Mouse (Mus musculus) intestine, embryonic 14.5 days (tissue): ENCODE measurements around the gene Trim2. TPM values are rescaled to one million over a fixed set of nuclear protein-coding genes. Genes with fewer than 3 reads are reported as not detected.

Experiments used
- ATAC-seq: fragments of 200-750 bp; cut with Nextera tagmentation; replicated peaks from 2 replicates; pipeline ENCODE4 v1.8.0; 2017; ENCODE audit warnings: low read depth, moderate number of reproducible peaks, moderate TSS enrichment, moderate library complexity; ENCODE audit not compliant: low FRiP score, low TSS enrichment
- DNase-seq: peaks from one replicate; pipeline ENCODE4 v3.0.0-alpha.2; 2018; ENCODE audit warnings: low spot score
- H3K27ac ChIP-seq: fragments of 300-500 bp; sonication (generic); 2 replicates; pipeline ENCODE4 v1.5.1; 2014; ENCODE audit warnings: low read depth, mild to moderate bottlenecking, control low read depth
- H3K27me3 ChIP-seq: fragments of 300-500 bp; sonication (generic); replicated peaks from 2 replicates; pipeline ENCODE4 v1.6.1; 2014; ENCODE audit warnings: low read length, control low read depth; ENCODE audit not compliant: control insufficient read depth, insufficient read depth
- H3K36me3 ChIP-seq: fragments of 300-500 bp; sonication (generic); 2 replicates; pipeline ENCODE4 v1.6.1; 2014; ENCODE audit warnings: low read length, control low read depth; ENCODE audit not compliant: control insufficient read depth, insufficient read depth
- H3K4me1 ChIP-seq: fragments of 300-500 bp; sonication (generic); replicated peaks from 2 replicates; pipeline ENCODE4 v1.6.1; 2014; ENCODE audit warnings: low read length, control low read depth, mixed read lengths; ENCODE audit not compliant: control insufficient read depth, insufficient read depth
- H3K4me2 ChIP-seq: fragments of 300-500 bp; sonication (generic); 2 replicates; pipeline ENCODE4 v1.6.1; 2014; ENCODE audit warnings: low read length
- H3K4me3 ChIP-seq: fragments of 300-500 bp; sonication (generic); 2 replicates; pipeline ENCODE4 v1.5.1; 2014; ENCODE audit warnings: low read depth, low read length, control low read depth, mixed read lengths
- H3K9ac ChIP-seq: fragments of 300-500 bp; sonication (generic); 2 replicates; pipeline ENCODE4 v1.6.1; 2014; ENCODE audit warnings: mild to moderate bottlenecking, low read length
- H3K9me3 ChIP-seq: fragments of 300-500 bp; sonication (generic); 2 replicates; pipeline ENCODE4 v1.6.1; 2016; ENCODE audit warnings: low read length, control low read depth; ENCODE audit not compliant: control insufficient read depth
- WGBS: fragments of 180-500 bp; shearing (Covaris S2); extraction: QIAGEN DNeasy Blood & Tissue Kit; methylation state at CpG from one replicate; pipeline ENCODE4 v1.1.7; 2014; 5-methylcytosine and 5-hydroxymethylcytosine counted together
- polyA plus RNA-seq: library from polyadenylated mRNA; unstranded; fragments of >200 nt; fragmentation: Nextera tagmentation; extraction: Ambion mirVana; gene quantifications from 2 replicates; pipeline ENCODE4 v1.2.1, GENCODE M21; 2014

The Trim2 gene
- polyA plus RNA-seq, 1 experiment from 2014 or later, result 58.1 TPM

DNA sequence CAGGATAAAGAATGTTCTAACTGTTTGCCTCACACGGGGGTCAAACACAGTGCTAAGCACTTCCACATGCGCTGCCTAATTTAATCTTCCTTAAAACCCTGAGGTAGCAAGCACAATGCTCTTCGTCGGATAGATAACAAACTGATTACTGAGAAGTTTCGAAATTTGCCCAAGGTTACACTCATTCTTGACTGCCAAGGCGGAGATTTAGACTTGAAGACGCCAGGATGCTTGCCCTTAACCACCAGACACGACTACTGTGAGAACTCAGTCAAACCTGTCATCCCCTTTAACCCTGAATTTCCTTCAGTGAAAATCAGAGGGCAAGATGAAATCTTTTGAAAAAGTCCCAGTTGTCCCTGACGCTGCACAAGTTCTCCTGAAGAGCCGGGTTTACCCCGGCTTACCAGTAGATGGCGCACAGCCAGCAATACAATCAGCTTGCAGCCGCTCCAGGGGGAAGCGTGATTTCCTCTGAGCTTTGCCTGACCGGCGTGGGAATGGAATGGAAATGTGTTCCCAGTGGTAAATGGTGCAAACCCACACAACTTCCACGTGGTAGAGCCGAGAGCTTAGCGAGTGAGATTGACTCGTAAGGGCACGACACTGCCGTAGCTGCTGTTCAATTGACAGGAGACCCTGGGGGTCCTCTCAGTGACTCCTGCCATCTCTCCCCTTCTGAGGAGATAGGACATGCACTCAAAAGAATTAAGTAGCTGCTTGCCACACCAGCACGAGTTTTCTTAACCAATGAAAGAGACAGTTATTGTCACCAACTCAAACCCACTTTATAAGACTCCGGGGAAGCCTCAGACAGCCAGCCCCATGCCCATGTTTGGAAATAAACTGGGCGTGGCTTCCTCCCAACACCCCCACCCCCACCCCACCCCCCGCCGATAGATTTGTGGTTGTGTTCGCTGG is 38.3 kb upstream of the Trim2 start:
- Histone ChIP-seq H3K27ac (peak overlapping the region; percentile 40; the same call in 1 of the 2 replicates), H3K9ac (no peak overlapping the region), H3K4me1 (peaks cover 15% of the 10 kb centered on the region; the same call in 1 of the 2 replicates), H3K9me3 (no peaks in the 10 kb centered on the region), H3K36me3 (no peaks in the 10 kb centered on the region), H3K27me3 (0 out of 2 replicates have a peak, but pooled peaks cover 2% of the 10 kb centered on the region), H3K4me3 (peak overlapping the region; percentile 27), H3K4me2 (peak overlapping the region; percentile 66)
- ATAC-seq, result peak; percentile 57
- WGBS, result 10% methylated on average over 28 of the region's 28 CpGs
- peak; percentile 88 for DNase-seq

DNA sequence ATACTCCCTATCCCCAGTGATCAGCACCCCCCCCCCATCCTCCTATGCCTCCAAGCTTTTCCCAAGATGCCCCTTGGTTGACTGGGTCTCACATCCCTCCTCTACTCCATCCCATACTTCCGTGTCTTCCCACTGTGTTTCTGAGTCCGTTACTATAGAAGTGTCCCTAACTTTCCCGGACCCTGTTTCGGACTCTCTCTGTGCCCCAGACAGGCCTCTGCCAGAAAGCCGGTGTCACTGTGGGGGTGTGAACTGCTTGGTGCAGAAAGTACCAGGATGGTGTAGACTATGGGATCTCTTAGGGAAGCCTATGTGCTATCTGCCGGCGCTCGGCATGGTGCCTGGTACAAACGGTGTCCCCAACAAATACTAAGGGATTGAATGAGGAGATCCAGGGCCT is 36.4 kb upstream of the Trim2 start:
- no peak overlapping the region for H3K4me3 ChIP-seq
- no peak overlapping the region for H3K27ac ChIP-seq
- H3K9me3 ChIP-seq, result no peaks in the 10 kb centered on the region
- H3K9ac ChIP-seq, result no peak overlapping the region
- 0 out of 2 replicates have a peak, but pooled peaks cover 2% of the 10 kb centered on the region for H3K27me3 ChIP-seq
- ATAC-seq (no peak), DNase-seq (no peak)
- H3K36me3 ChIP-seq, result no peaks in the 10 kb centered on the region
- no peak overlapping the region for H3K4me2 ChIP-seq
- 91% methylated on average over 9 of the region's 9 CpGs for WGBS
- H3K4me1 ChIP-seq, result peaks cover 15% of the 10 kb centered on the region; the same call in 1 of the 2 replicates

DNA sequence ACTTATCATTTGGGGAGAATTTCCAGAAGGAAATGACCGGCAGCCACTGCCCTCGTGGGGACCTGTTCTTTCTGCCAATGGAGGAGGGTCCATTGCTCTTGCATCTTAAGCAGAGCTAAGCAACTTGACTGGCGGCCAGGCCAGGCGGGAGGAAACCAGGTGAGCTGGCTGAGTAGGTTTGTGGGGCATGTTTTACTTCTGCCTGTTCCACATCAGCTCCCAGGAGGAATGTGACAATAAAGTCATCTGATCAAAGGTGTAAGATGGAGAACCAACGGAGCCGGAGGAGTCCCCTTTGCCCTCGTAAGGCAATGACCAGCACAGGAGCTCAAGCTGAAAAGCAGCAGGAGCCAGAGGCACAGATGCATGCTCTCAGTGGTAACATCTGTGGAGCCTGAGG is 35.1 kb upstream of the Trim2 start:
- no peaks in the 10 kb centered on the region for H3K36me3 ChIP-seq
- H3K9ac ChIP-seq, result no peak overlapping the region
- ATAC-seq, result no peak
- H3K27me3 ChIP-seq, result 0 out of 2 replicates have a peak, but pooled peaks cover 2% of the 10 kb centered on the region
- no peak for DNase-seq
- H3K4me2 ChIP-seq, result no peak overlapping the region
- no peak overlapping the region for H3K4me3 ChIP-seq
- no peaks in the 10 kb centered on the region for H3K9me3 ChIP-seq
- 64% methylated on average over 7 of the region's 7 CpGs for WGBS
- peaks cover 12% of the 10 kb centered on the region; the same call in 1 of the 2 replicates for H3K4me1 ChIP-seq
- no peak overlapping the region for H3K27ac ChIP-seq

DNA sequence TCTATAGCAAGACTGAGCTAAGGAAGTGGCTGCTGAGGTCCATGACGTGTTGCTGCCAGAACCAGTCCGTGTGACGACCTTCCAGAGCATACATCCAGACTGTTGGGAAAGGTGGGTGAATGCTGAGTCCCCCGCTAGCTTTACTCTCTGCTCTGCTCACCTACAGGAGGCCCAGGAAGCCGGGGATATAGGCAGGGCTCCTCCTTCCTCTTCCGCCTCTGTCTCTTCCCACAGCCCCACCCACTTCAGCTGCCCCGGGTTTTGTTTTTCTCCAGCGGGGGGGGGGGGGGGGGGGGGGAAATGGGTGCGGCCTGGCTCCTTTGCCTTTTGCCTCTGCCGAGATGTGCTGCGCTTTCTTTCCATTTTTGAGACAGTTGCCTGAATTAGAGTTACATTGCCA is 30.9 kb upstream of the Trim2 start:
- Histone ChIP-seq H3K9ac (no peak overlapping the region), H3K27ac (no peak overlapping the region), H3K36me3 (no peaks in the 10 kb centered on the region), H3K4me2 (0 out of 2 replicates have a peak overlapping the region, but pooled peaks have one; percentile 9), H3K4me1 (peaks cover 20% of the 10 kb centered on the region), H3K9me3 (no peaks in the 10 kb centered on the region), H3K4me3 (no peak overlapping the region), H3K27me3 (no peaks in the 10 kb centered on the region)
- DNase-seq, result no peak
- WGBS, result 50% methylated on average over 9 of the region's 11 CpGs
- no peak for ATAC-seq

DNA sequence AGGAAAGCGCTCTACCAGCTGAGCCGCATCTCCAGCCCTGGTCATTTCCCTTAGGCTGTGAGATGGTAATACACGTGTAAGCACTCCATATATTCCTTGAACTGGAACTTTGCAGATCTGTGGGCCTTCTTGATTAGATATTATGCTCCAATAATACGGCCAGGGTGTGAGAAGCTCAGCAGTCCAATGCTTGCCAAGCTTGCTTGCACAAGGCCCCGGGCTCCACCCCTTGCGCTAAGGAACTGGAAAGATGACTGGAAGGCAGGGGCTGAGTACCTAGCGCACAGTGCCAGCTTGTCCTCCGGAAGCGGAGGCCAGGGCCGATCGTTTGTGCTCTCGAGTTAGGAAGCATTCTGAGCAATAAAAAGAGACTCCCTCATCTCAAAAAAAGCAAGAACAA is 29.7 kb upstream of the Trim2 start:
- H3K4me1 ChIP-seq, result peaks cover 21% of the 10 kb centered on the region
- H3K4me2 ChIP-seq, result no peak overlapping the region
- ATAC-seq (no peak), DNase-seq (no peak)
- H3K27ac ChIP-seq, result no peak overlapping the region
- H3K36me3 ChIP-seq, result no peaks in the 10 kb centered on the region
- H3K9me3 ChIP-seq, result no peaks in the 10 kb centered on the region
- no peak overlapping the region for H3K9ac ChIP-seq
- H3K4me3 ChIP-seq, result no peak overlapping the region
- H3K27me3 ChIP-seq, result no peaks in the 10 kb centered on the region
- 88% methylated on average over 12 of the region's 12 CpGs for WGBS

DNA sequence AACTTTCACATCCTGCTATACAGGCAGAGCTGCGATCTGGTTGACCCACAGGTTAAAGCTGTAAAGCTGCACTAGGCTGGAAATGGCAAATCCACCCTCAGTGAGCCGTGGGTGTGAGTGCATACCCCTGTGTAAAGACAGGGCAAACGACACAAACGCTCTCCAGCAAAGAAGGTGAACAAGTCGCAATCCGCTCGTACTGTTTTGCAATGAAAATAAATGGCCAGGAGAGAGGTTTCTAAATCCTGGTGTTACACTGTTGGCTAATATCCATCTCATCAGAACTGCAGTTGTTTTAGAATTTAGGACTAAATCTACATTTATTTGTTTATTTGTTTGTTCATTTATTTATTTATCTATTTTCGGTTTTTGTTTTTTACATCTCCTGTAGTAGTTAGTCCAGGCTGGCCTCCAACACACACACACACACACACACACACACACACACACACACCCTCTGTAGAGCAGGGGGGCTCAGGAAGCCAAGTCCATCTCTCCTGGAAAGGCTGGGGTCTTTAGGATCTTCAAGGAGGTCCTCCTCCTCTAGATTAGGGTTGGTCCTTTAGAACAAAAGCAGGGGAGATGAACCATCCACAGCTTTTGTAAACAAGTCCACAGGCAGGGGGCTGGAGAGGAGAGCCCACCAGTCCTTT is 28.9 kb upstream of the Trim2 start:
- Histone ChIP-seq H3K9me3 (no peaks in the 10 kb centered on the region), H3K27me3 (no peaks in the 10 kb centered on the region), H3K36me3 (no peaks in the 10 kb centered on the region), H3K4me1 (peaks cover 21% of the 10 kb centered on the region), H3K4me2 (no peak overlapping the region), H3K4me3 (no peak overlapping the region), H3K9ac (no peak overlapping the region), H3K27ac (no peak overlapping the region)
- WGBS, result 51% methylated on average over 8 of the region's 8 CpGs
- no peak for DNase-seq
- no peak for ATAC-seq

DNA sequence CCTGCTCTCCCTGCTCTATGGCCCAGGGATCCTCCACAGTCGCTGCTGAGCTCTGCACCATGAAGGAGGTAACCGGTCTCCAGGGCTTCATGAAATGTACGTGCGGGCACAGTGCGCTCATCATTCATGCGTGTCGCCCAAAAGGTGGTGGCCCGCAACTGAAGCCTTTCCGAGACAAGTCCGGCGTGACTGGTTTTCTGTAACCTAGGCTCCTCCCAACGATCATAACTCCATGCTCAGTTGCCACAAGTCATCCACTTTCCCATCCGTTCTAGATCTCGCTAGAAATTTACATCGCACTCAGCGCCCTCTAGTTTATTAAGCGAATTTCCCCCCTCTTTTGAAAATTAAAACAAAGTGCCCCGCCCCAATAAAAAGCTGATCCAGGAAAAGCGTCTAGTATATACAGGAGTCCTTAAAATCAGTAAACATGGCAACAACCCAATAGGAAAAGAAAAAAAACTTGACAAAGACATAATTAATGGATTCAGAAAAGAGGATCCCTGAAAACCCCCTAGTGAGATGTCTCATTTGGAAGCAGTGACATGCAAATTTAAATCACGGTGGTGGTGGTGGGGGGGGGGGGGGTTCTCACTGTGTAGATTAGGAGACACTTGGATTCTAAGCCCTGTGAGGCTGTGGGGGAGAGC is 28.2 kb upstream of the Trim2 start:
- H3K36me3 ChIP-seq, result no peaks in the 10 kb centered on the region
- no peaks in the 10 kb centered on the region for H3K27me3 ChIP-seq
- 17% methylated on average over 20 of the region's 20 CpGs for WGBS
- no peak overlapping the region for H3K4me3 ChIP-seq
- ATAC-seq (no peak), DNase-seq (no peak)
- H3K4me2 ChIP-seq, result peak overlapping the region; percentile 32
- no peaks in the 10 kb centered on the region for H3K9me3 ChIP-seq
- H3K9ac ChIP-seq, result no peak overlapping the region
- H3K27ac ChIP-seq, result peak overlapping the region; percentile 85; the same call in 1 of the 2 replicates
- H3K4me1 ChIP-seq, result peaks cover 21% of the 10 kb centered on the region
